Mouse (Mus musculus) adrenal gland, postnatal 36 days (tissue): ENCODE measurements around the gene Cxcr5. TPM values are rescaled to one million over a fixed set of nuclear protein-coding genes. Genes with fewer than 3 reads are reported as not detected.

ENCODE experiments used
- DNase-seq, 2 experiments: peaks; one replicate each; pipeline ENCODE4 v3.0.0; 2021; ENCODE audit warnings: mixed read lengths in 1 of 2
- long read RNA-seq, 2 experiments: library from polyadenylated mRNA; stranded (forward); transcript quantifications; one replicate each; pipeline ENCODE4 v2.0.0; 2021; ENCODE audit warnings: borderline sequencing depth in 2 of 2
- total RNA-seq, 2 experiments: library from RNA; stranded (reverse); gene quantifications; 2 replicates each; pipeline ENCODE4 v1.2.3; 2021

Cxcr5 gene
- total RNA-seq = not detected
- long read RNA-seq, experiment 1 = 0 reads
- long read RNA-seq, experiment 2 = 0 reads

- DNase-seq = no peak
These were observed at the start of gene Cxcr5 for GRCm38 (mm10) chr9:44561597-44561996. TSS of gene Cxcr5 (minus strand) at chr9:44561877.

- no peak for DNase-seq
These were observed 48.7 kb upstream of the Cxcr5 start for GRCm38 (mm10) chr9:44610371-44610770.

GRCm38 (mm10) chr9:44607306-44607705 is 45.6 kb upstream of the Cxcr5 start:
- DNase-seq = no peak

GRCm38 (mm10) chr9:44606646-44607045 is 45.0 kb upstream of the Cxcr5 start:
- DNase-seq = no peak

DNA sequence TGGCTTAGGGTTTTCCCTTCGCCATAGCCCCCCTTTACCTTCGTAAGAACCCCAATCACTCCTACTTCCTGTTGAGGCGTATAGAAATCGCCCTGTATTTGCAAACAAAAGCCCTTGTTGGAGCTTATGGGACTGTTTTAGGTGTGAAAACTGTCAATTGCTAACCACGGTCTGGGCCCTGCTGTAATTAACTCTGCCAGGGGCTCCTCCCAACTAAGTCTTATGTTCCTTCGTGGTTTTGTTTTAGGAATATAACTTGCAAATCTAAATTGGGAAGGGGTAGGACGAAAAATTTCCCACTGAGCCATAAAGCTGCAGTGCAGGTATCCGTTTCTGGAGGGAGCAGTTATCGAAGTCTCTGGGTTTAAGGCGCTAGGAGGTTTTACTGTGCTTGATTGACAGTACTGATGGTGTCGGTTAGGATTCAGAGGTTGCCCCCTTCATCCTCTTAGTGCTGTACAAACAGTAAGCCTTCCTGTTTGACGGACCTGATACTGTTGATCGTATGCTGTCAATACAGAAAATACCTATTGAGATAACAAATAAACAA is 44.0 kb upstream of the Cxcr5 start:
- DNase-seq = peak in 1 of 2 experiments; percentile 15

DNA sequence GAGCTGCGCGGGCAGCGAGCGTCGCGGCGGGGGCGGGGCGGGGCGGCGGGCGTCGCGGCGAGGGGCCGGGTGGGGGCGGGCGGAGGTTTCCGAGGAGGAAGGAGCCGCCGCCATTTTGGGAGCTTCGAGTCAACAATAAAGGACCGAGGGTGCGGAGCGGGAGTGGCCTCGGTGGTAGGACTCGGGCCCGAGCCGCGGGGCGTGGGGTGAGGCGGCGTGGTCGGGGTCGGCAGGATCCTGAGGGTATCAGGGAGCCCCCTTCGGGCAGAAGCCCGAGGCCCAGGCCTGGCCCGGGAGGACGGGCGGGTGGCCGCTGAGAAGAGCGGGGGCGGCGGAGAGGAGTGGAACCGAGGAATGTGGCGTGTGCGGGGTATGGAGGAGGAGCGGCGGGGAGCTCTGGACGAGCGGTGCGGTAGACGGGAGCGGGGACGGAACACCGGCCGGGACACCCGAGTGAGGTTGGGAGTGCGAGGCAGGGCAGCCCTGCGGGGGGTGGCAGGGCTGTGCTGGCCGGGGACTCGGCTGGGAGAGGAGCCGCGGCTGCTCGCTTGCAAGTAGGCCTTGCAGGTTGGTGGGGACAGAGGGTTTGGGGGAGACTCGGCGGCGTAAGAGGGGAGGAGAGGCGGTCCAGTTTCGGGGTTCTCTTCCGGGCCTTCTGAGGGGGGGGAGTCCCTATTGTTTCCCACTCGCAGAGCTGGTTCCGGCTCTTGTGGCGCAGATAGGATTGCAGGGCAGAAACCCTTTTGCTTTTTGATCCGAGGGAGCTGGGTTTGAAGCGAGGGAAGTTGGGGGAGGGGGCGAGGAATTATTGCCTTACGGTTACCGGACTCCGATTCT is 43.3 kb upstream of the Cxcr5 start, which contains the start of gene Ddx6:
Ddx6 (plus strand) TSS at position 114 of the 837 bp plus-strand sequence.
- peak; percentile 80 to 84 for DNase-seq

- peak; percentile 79 to 88 for DNase-seq
These were observed 42.7 kb upstream of the Cxcr5 start for GRCm38 (mm10) chr9:44604290-44604778.

DNA sequence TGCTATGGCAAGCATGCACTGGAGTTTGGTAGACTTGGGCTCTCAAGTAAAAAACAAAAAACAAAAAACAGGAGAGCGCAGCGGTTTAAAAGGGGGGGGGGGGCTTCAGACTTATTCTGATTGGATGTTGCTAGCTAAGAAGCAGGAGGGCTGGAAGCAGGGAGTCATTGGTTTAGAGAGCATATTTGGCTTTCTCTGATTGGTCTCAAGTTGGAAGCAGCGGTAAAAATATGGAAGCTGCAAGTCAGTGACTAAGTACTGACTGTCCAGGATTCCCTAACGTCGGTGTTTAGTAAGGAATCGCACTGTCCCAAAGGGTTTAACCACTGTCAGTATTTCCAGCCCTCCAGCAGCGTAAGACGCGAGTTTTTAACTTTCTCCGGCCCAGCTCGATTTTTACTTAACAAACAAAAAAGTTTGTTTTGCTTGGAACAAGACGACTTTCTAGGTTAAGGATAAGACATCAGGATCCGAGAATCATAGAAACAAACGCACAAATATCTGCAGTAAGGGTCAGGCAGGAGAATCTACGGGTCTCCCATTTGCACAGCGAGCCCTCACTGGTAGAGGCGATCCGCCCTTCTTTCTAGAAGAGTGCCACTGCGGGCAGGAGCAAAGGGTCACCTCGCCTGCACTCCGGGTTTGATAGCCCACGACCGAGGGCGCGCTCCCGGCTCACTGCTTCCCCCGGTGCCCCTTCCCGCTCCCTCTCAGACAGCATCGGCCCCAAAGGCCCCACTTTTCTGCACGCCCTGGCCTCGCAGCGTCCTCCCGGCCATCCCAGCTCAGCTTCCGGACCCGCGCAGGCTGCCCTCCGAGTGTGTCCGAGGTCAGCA is 42.0 kb upstream of the Cxcr5 start:
- peak; percentile 54 to 63 for DNase-seq

GRCm38 (mm10) chr9:44602766-44603165 is 41.1 kb upstream of the Cxcr5 start:
- DNase-seq = no peak

DNA sequence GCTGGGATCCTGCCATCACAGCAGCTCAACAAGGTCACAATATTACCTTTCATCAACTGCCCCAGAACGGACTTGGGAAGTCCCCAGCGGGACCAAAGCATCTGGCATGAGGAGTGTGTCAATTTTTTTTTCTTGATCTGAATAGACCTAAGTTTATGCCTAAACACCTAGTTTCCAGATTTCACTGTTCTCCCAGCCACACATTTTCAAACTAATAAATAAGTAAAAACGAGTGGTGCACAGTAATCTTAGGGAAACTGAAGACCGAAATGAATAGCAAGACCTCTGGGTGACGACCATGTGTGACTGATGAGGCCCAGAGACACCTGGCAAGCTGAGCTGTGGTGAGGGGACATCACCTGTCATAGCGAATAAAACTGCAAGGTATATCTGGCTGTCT is 39.1 kb upstream of the Cxcr5 start:
- peak in 1 of 2 experiments; percentile 36 for DNase-seq

DNA sequence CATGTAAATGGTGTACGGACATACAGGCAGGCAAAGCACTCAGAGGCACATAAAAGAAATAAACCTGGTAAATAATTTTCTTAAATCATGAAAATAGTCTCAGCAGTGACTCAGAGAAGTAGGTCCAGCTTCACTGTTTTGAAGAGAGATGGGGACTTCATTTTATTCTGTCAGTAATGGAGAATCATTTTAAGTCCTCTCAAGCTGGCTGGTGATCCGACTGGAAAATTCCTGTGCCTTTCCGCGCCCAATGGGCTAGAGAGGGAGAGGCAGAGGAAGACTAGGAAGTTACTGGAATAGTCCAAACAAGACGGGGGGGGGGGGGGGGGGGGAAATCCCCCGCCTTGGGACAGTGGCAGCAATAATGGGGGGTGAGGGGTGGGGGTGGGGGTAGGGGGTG is 37.9 kb upstream of the Cxcr5 start:
- DNase-seq = peak in 1 of 2 experiments; percentile 19

- DNase-seq = peak; percentile 56 to 59
These were observed 37.3 kb upstream of the Cxcr5 start for GRCm38 (mm10) chr9:44598899-44599495.

GRCm38 (mm10) chr9:44597742-44598141 is 36.1 kb upstream of the Cxcr5 start:
- no peak for DNase-seq

GRCm38 (mm10) chr9:44595537-44595930 is 33.9 kb upstream of the Cxcr5 start:
- no peak for DNase-seq

DNA sequence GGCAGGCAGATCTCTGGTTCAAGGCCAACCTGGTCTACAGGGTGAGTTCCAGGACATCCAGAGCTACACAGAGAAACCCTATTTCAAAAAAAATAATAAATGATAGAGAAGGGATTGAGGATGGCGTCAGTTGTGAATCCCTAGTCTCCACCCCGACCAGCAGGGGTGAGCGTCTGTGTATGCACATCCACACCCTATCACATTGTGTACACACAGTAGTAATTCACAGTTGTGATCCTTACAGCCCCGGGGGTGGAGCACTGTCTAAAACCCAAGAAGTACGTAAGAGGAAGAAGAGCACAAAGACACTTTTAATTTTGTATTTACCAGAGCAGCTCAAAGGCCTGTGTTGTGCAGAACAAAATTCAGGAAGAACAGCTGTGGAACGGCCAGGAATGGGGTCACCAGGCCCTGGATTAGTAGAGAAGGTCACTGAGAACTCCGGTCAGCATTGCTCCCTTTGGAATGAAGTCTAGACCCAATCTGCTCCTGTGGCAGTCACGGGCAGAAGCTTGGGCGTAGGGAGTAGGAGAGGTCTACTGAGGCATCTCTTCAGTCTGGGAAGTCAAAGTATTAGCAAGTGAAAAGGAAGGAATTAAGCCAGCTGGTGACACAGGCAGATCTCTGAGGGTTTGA is 33.3 kb upstream of the Cxcr5 start:
- no peak for DNase-seq

- DNase-seq = no peak
These were observed 32.2 kb upstream of the Cxcr5 start for GRCm38 (mm10) chr9:44593886-44594285.

DNA sequence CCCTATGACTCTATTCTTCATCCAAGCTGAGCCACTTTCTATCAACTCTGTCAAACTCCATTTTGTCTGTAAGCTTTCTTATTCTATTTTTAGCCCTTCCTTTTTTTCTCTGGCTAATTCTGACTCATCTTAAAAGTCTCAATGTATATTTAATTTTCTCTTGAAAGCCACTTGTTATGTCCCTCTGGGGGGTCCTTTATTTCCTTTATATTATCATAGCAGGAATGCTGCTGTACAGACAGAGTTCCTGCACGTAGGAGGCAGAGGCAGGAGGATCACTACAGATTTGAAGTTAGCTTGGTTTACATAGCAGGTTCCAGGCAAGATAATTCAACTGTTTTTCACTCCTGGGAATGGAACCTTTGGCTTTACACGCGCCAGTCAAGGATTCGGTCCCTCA is 31.5 kb upstream of the Cxcr5 start:
- DNase-seq = no peak

DNA sequence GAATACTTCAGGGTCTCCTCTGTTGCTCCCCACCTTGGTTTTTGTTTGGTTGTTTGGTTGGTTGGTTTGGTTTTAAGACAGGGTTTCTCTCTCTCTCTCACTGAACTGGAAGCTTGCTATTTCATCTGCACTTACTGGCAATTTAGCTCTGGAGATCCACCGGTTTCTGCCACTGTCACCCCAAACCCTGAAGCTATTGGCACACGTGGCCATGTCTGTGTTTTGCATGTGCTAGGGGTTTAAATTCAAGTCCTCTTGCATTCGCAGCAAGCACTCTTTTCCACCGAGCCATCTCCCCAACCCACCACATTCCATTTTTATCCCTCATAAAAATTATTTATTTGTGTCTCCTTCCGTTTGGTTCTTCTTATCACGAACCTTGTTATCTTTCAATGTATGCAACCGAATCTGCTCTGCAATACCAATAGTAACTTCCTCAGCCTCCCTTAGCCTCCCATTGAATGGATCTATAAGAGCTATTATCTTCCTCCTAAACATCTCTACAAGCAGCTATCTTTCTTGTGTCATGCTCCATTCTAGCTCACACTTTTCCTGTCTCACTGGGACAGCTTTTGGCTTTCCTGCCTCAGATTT is 30.0 kb upstream of the Cxcr5 start:
- no peak for DNase-seq

DNA sequence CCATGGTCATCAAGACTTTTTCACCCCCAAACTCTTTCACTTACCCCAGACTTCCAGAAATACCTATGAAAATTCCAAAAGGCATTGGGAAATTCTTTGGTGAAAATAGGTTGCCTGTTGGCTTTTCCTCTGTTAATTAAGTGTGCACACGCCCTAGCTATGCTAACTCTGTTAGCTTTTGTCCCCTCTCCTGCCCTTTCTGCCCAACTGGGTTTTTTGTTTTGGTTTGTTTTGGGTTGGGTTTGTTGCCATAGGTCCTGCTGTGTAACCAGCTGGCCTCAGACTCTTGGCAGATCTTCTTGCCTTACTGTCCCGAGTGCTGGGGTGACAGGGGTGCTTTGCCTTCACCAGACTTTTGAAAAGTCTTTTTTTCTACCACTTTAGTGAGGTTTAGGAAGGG is 29.3 kb upstream of the Cxcr5 start:
- no peak for DNase-seq

DNA sequence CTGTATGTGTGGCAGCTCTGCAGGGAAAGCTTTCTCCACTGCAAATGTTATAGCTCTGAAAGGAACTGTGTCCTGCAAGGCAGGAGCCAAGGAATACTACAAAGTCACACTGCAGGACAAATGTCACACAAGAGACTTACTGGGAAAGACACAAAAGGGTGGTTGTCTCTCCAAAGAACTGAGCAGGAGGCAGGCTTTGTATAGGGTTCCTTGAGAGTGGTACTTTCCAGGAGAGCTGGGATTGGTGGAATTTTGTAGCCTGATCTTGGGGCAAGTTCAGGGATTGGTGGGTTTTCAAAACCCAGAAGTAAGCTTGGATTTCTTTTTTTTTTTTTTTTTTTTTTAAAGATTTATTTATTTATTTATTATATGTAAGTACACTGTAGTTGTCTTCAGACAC is 27.4 kb upstream of the Cxcr5 start:
- DNase-seq = no peak

DNA sequence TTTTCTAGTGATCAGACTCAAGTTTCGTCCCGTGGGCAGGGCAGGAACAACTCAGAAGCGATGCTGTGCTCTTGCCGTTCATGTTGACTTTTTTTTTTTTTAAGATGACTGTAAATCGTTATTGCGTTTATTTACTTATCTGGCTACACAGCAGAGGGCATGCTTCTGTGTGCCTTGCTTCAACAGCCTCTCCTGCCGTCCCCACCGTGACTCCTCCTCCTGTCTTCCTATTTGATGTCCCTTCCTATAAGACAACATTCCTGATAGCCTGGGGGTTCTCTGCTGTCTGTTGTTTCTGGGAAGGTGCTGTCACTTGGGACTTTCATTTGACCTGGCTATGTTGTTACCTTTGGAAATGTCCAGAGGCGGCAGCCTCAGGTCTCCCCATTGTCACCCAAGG is 26.9 kb upstream of the Cxcr5 start:
- no peak for DNase-seq
